In the genomic region with DNA sequence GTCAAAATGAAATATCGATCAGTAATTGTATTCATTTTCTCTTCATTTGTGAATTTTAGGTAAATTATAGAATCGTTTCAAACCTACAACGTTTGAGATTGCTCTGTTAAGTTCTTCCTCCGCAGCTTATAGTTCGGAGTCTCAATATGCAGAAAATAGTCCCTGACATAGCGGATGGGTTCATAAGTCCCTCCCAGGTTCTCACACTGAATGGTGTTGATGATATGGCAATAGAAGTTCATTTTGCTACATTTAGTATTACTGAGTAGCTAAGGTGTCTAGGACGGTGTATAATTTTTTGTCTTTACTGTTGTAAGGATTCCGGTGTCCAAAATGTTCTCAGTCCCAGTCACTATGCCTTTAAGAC, we compare ENCODE assay signal across 8 mouse cellular contexts. TPM values are rescaled to one million over a fixed set of nuclear protein-coding genes. Genes with fewer than 3 reads are reported as not detected.
DNase-seq lines count a peak whose midpoint lies in the region; ATAC-seq and TF ChIP-seq lines count a peak whose summit lies in the region.

No protein-coding gene starts in this region.

- H3K79me3 ChIP-seq in C2C12 (ENCODE audit: low read depth), result peaks cover 26% of the 10 kb centered on the region

- peaks cover 30% of the 10 kb centered on the region; the same call in 1 of the 2 replicates for H3K27me3 ChIP-seq in heart, embryonic 10.5 days (ENCODE audit: insufficient read depth, poor library complexity, severe bottlenecking)
- H3K27me3 ChIP-seq in C2C12 (ENCODE audit: control insufficient read depth, insufficient read depth, insufficient read length), result no peaks in the 10 kb centered on the region
- peaks cover 15% of the 10 kb centered on the region for H3K27me3 ChIP-seq in liver, embryonic 12.5 days (replicated peaks)

- peak overlapping the region; percentile 76 for H3K4me3 ChIP-seq in heart, embryonic 10.5 days
- peak overlapping the region; percentile 26 for H3K4me3 ChIP-seq in C2C12 (ENCODE audit: insufficient read depth, poor library complexity, severe bottlenecking)
- peak overlapping the region; percentile 62 for H3K4me3 ChIP-seq in embryonic fibroblast, embryonic 13.5 days (ENCODE audit: insufficient read depth, low read length)
- peak overlapping the region; percentile 79 for H3K4me3 ChIP-seq in liver, embryonic 12.5 days

- 25% methylated on average over 8 of the region's 8 CpGs for WGBS in heart, embryonic 10.5 days
- 16% methylated on average over 8 of the region's 8 CpGs for WGBS in liver, embryonic 12.5 days (ENCODE audit: insufficient replicate concordance)

- H3K9ac ChIP-seq in liver, embryonic 12.5 days, result peak overlapping the region; percentile 89

- H3K4me2 ChIP-seq in liver, embryonic 12.5 days, result peak overlapping the region; percentile 76

- no peaks in the 10 kb centered on the region for H3K36me3 ChIP-seq in heart, embryonic 10.5 days
- no peaks in the 10 kb centered on the region for H3K36me3 ChIP-seq in C2C12 (ENCODE audit: control insufficient read depth, insufficient read depth)
- peaks cover 3% of the 10 kb centered on the region; the same call in 1 of the 2 replicates for H3K36me3 ChIP-seq in liver, embryonic 12.5 days

- DNase-seq in heart, embryonic 10.5 days (ENCODE audit: low spot score), result no peak
- DNase-seq in heart, adult 9 months (ENCODE audit: low spot score in 2 of 2), result no peak
- DNase-seq in urinary bladder, postnatal 4 days (ENCODE audit: low spot score in 2 of 2), result no peak
- DNase-seq in adrenal gland, postnatal 4 days (ENCODE audit: low spot score in 2 of 2), result no peak
- no peak for DNase-seq in urinary bladder, postnatal 36 days (ENCODE audit: low spot score in 2 of 2)

- H3ac ChIP-seq in C2C12 (ENCODE audit: control insufficient read depth, insufficient read length, low read depth), result peak overlapping the region; percentile 84

- H3K27ac ChIP-seq in heart, embryonic 10.5 days, result peak overlapping the region; percentile 93
- H3K27ac ChIP-seq in embryonic fibroblast, embryonic 13.5 days (ENCODE audit: insufficient read depth, low read length), result peak overlapping the region; percentile 57; the same call in 1 of the 2 replicates
- H3K27ac ChIP-seq in liver, embryonic 12.5 days, result peak overlapping the region; percentile 93

- TF ChIP-seq POLR2A in embryonic fibroblast, embryonic 13.5 days (IDR thresholded peaks at IDR 0.05; ENCODE audit: low read depth, low read length), result no peak

- H3K4me1 ChIP-seq in heart, embryonic 10.5 days, result no peaks in the 10 kb centered on the region
- no peaks in the 10 kb centered on the region for H3K4me1 ChIP-seq in embryonic fibroblast, embryonic 13.5 days (ENCODE audit: control insufficient read depth, insufficient read depth, low read length)
- H3K4me1 ChIP-seq in liver, embryonic 12.5 days, result 0 out of 2 replicates have a peak, but pooled peaks cover 3% of the 10 kb centered on the region

- no peaks in the 10 kb centered on the region for H3K9me3 ChIP-seq in heart, embryonic 10.5 days
- no peaks in the 10 kb centered on the region for H3K9me3 ChIP-seq in liver, embryonic 12.5 days (replicated peaks)

- no peak for ATAC-seq in liver, embryonic 12.5 days

- TF ChIP-seq CTCF in C2C12 (IDR thresholded peaks at IDR 0.05; ENCODE audit: control insufficient read depth, insufficient read depth, insufficient read length), result no peak
- no peak for TF ChIP-seq CTCF in embryonic fibroblast, embryonic 13.5 days (IDR thresholded peaks at IDR 0.05; ENCODE audit: borderline replicate concordance, insufficient read depth, low read length)

- H3K79me2 ChIP-seq in C2C12 (ENCODE audit: control insufficient read depth, insufficient read depth), result peaks cover 36% of the 10 kb centered on the region

TF ChIP-seq in C2C12, 6 proteins besides CTCF, POLR2A, EP300 and RAD21:
- no peak for TF ChIP-seq CEBPB (IDR thresholded peaks at IDR 0.05; ENCODE audit: low read depth)
- TF ChIP-seq MAX (IDR thresholded peaks at IDR 0.05), result no peak
TF ChIP-seq in C2C12: peak in this region for 0.

RNA-seq across cellular contexts. Expression of gene Usp9x, which starts 1.1 kb away (rescaled TPM):
- polyA plus RNA-seq in heart, embryonic 10.5 days (2016; fragmentation: Nextera tagmentation; extraction: Ambion mirVana), result 33.4 and 38.0 TPM in 2 replicates
- 19.7 TPM for polyA plus RNA-seq in C2C12 (2012; fragmentation: generic; extraction: Trizol)
- polyA plus RNA-seq in embryonic fibroblast, embryonic 13.5 days (2011; ENCODE audit: insufficient read length, low read depth, missing spikeins), result 214 and 248 TPM in 2 replicates
- polyA plus RNA-seq in liver, embryonic 12.5 days (2016; fragmentation: Nextera tagmentation; extraction: Ambion mirVana), result 21.0 and 21.5 TPM in 2 replicates
- total RNA-seq in adrenal gland, postnatal 4 days (2021), result 100 to 1,000 TPM; 150 to 172 TPM

Comparison
In these comparisons a context has a peak if more than half of its experiments do, and no peak if none do; other contexts are left out.
1. H3K4me3 ChIP-seq: peak in every context shown above with its lines; median percentile 79 in liver, embryonic 12.5 days; 76 in heart, embryonic 10.5 days; 62 in embryonic fibroblast, embryonic 13.5 days; 26 in C2C12.